Mouse (Mus musculus) bone marrow, adult 2 months (tissue): ENCODE data around the gene Apobec1.

Source experiments
- CTCF ChIP-seq: fragments of 200-500 bp; IDR thresholded peaks from 2 replicates; pipeline ENCODE4 v1.5.1; 2011; ENCODE audit warnings: low read length, control low read depth; ENCODE audit not compliant: control insufficient read depth, insufficient read depth
- POLR2A ChIP-seq: fragments of 200-500 bp; IDR thresholded peaks from 2 replicates; pipeline ENCODE4 v1.6.1; 2011; ENCODE audit warnings: low read depth, mild to moderate bottlenecking, control low read depth, low read length, borderline replicate concordance; ENCODE audit not compliant: control insufficient read depth

DNA sequence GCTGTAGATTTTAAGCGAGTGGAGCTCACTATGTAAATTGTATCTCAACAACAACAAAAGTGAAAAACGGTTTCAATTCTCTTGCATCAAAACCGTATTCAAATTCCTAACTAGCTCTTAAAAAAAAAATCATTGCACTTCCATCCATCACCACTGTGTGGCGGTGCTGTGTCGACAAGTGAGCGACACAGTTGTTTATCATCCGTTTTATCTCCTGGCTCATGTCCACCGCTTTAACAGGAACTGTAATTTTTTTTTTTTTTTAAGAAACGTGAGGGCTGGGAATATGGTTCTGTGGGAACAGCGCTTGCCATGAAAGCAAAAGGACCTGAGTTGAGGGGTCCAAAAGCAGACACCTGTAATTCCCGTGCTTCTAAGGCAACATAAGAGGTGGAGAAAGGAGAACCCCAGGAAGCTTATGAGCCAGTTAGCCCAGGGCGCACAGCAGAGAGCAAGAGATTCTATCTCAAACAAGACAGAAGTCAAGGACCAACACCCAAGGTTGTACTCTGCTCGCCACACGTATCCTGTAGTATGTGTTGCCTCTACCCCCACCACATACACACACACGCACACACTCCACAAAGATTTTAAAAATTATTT, 45.2 kb downstream of the Apobec1 start:
- TF ChIP-seq POLR2A = no peak
- peak; percentile 69 for TF ChIP-seq CTCF
